25 mouse cellular contexts compared by ENCODE assay signal in the genomic region with DNA sequence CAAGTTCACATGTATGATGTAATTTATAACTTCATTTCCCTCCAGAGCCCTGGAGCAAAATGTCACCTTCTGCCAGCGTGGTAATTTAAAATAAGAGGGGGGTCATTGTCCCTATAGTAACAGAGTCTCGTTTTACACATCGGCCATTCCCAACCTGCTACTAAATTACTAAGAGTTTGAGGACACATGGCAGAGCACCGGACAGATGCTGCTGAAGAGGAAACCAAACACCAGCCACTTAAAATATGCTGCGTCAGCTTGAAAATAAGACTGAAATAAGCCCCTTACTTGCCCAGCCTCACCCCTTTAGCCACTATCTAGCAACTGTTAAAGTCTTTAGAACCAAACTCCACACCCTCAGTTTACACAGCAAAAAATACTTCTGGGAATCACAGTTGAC.
DNase-seq lines count a peak whose midpoint lies in the region; ATAC-seq and TF ChIP-seq lines count a peak whose summit lies in the region.
"Had no signal": no experiment of that assay in that cellular context is flagged by ENCODE, and none has a peak within 500 bp of the region (broad histone marks: within the 10 kb centered on the region; RNA-seq: fewer than 3 reads in every experiment).

No protein-coding gene starts in this region.

- no peaks in the 10 kb centered on the region for H3K4me1 ChIP-seq in intestine, embryonic 14.5 days (replicated peaks; ENCODE audit: control insufficient read depth, insufficient read depth, low read length)
- H3K4me1 ChIP-seq in intestine, embryonic 15.5 days (replicated peaks) = no peaks in the 10 kb centered on the region
- no peaks in the 10 kb centered on the region for H3K4me1 ChIP-seq in liver, embryonic 11.5 days (replicated peaks; ENCODE audit: control insufficient read depth, insufficient read depth, low read length)
- H3K4me1 ChIP-seq in liver, postnatal 0 days (ENCODE audit: insufficient read depth) = no peaks in the 10 kb centered on the region
- H3K4me1 ChIP-seq in lung, postnatal 0 days (ENCODE audit: insufficient read depth, low read depth, low read length) = no peaks in the 10 kb centered on the region
- H3K4me1 ChIP-seq: embryonic facial prominence, embryonic 12.5 days; midbrain, embryonic 15.5 days had no signal

- no peak for TF ChIP-seq CTCF in liver, postnatal 0 days (IDR thresholded peaks at IDR 0.05; ENCODE audit: low read depth)
- TF ChIP-seq CTCF in lung, postnatal 0 days (IDR thresholded peaks at IDR 0.05) = no peak

- no peak overlapping the region for H3K4me3 ChIP-seq in intestine, embryonic 14.5 days (ENCODE audit: low read depth, low read length)
- H3K4me3 ChIP-seq in intestine, embryonic 15.5 days (replicated peaks) = no peak overlapping the region
- no peak overlapping the region for H3K4me3 ChIP-seq in liver, embryonic 11.5 days (ENCODE audit: low read depth, low read length)
- H3K4me3 ChIP-seq in liver, postnatal 0 days (ENCODE audit: low read depth, low read length) = no peak overlapping the region
- H3K4me3 ChIP-seq in lung, postnatal 0 days (ENCODE audit: low read depth, low read length) = no peak overlapping the region
- H3K4me3 ChIP-seq: embryonic facial prominence, embryonic 12.5 days; forebrain, embryonic 10.5 days; midbrain, embryonic 15.5 days had no signal

- TF ChIP-seq EP300 in liver, postnatal 0 days (IDR thresholded peaks at IDR 0.05; ENCODE audit: low read depth) = no peak
- no peak for TF ChIP-seq EP300 in lung, postnatal 0 days (IDR thresholded peaks at IDR 0.05)

- H3K27me3 ChIP-seq in intestine, embryonic 14.5 days (replicated peaks; ENCODE audit: control insufficient read depth, insufficient read depth, low read length) = no peaks in the 10 kb centered on the region
- H3K27me3 ChIP-seq in intestine, embryonic 15.5 days (replicated peaks) = no peaks in the 10 kb centered on the region
- H3K27me3 ChIP-seq in liver, embryonic 11.5 days (replicated peaks; ENCODE audit: control insufficient read depth, insufficient read depth, low read length) = no peaks in the 10 kb centered on the region
- no peaks in the 10 kb centered on the region for H3K27me3 ChIP-seq in liver, postnatal 0 days (ENCODE audit: insufficient read depth, low read length)
- H3K27me3 ChIP-seq in lung, postnatal 0 days (replicated peaks; ENCODE audit: insufficient read depth, low read length) = no peaks in the 10 kb centered on the region
- H3K27me3 ChIP-seq: embryonic facial prominence, embryonic 12.5 days; midbrain, embryonic 15.5 days had no signal

- no peak for ATAC-seq in intestine, embryonic 14.5 days (replicated peaks; ENCODE audit: low FRiP score, low TSS enrichment, low read depth)
- ATAC-seq in intestine, embryonic 15.5 days = no peak
- ATAC-seq in liver, embryonic 11.5 days (replicated peaks; ENCODE audit: low FRiP score) = no peak
- ATAC-seq in liver, postnatal 0 days = no peak
- no peak for ATAC-seq in lung, postnatal 0 days
- ATAC-seq: forebrain, embryonic 16.5 days; hindbrain, postnatal 0 days; intestine, postnatal 0 days; midbrain, embryonic 15.5 days had no signal

- H3K27ac ChIP-seq in intestine, embryonic 14.5 days (ENCODE audit: low read depth) = no peak overlapping the region
- H3K27ac ChIP-seq in intestine, embryonic 15.5 days = no peak overlapping the region
- no peak overlapping the region for H3K27ac ChIP-seq in liver, embryonic 11.5 days (ENCODE audit: low read depth, low read length)
- no peak overlapping the region for H3K27ac ChIP-seq in liver, postnatal 0 days (ENCODE audit: low read depth)
- no peak overlapping the region for H3K27ac ChIP-seq in lung, postnatal 0 days (ENCODE audit: low read length)
- H3K27ac ChIP-seq: embryonic facial prominence, embryonic 12.5 days; forebrain, embryonic 10.5 days; hindbrain, postnatal 0 days; macrophage; midbrain, embryonic 15.5 days had no signal

- peak; percentile 29 for DNase-seq in intestine, embryonic 14.5 days (ENCODE audit: low spot score)
- DNase-seq in liver, embryonic 11.5 days (ENCODE audit: low spot score) = peak; percentile 3
- DNase-seq in liver, postnatal 0 days = no peak
- DNase-seq in embryo, embryonic 10.5 days (ENCODE audit: low spot score) = peak; percentile 36
- no peak for DNase-seq in lung, postnatal 0 days (ENCODE audit: low spot score)
- DNase-seq in yolk sac, embryonic 10.5 days (ENCODE audit: low spot score) = no peak
- DNase-seq: adrenal gland, adult 8-10 months; B cell, adult 2 months; cerebellum, adult 9-10 months; cerebellum, postnatal 36 days; heart, postnatal 14 days; layer of hippocampus, adult 9-11 months; lung, postnatal 10 days; right cerebral cortex, adult 18-20 months; spleen, adult 18-20 months; thymus, postnatal 14 days had no signal

- no peak overlapping the region for H3K4me2 ChIP-seq in intestine, embryonic 14.5 days (ENCODE audit: low read length)
- H3K4me2 ChIP-seq in intestine, embryonic 15.5 days (replicated peaks) = no peak overlapping the region
- no peak overlapping the region for H3K4me2 ChIP-seq in liver, embryonic 11.5 days
- no peak overlapping the region for H3K4me2 ChIP-seq in liver, postnatal 0 days (ENCODE audit: low read depth, low read length)
- H3K4me2 ChIP-seq in lung, postnatal 0 days (replicated peaks; ENCODE audit: low read depth, low read length) = no peak overlapping the region
- H3K4me2 ChIP-seq: embryonic facial prominence, embryonic 12.5 days; midbrain, embryonic 15.5 days had no signal

- H3K9me3 ChIP-seq in intestine, embryonic 14.5 days (ENCODE audit: control insufficient read depth, low read length) = no peaks in the 10 kb centered on the region
- no peaks in the 10 kb centered on the region for H3K9me3 ChIP-seq in intestine, embryonic 15.5 days
- no peaks in the 10 kb centered on the region for H3K9me3 ChIP-seq in liver, embryonic 11.5 days (ENCODE audit: control insufficient read depth, low read length)
- no peaks in the 10 kb centered on the region for H3K9me3 ChIP-seq in liver, postnatal 0 days (ENCODE audit: low read length)
- no peaks in the 10 kb centered on the region for H3K9me3 ChIP-seq in lung, postnatal 0 days (ENCODE audit: low read length)
- H3K9me3 ChIP-seq: embryonic facial prominence, embryonic 12.5 days; forebrain, embryonic 10.5 days; midbrain, embryonic 15.5 days had no signal

- H3K36me3 ChIP-seq in intestine, embryonic 14.5 days (ENCODE audit: control insufficient read depth, insufficient read depth, low read length) = no peaks in the 10 kb centered on the region
- H3K36me3 ChIP-seq in intestine, embryonic 15.5 days = no peaks in the 10 kb centered on the region
- H3K36me3 ChIP-seq in liver, embryonic 11.5 days (ENCODE audit: control insufficient read depth, insufficient read depth, low read length) = no peaks in the 10 kb centered on the region
- no peaks in the 10 kb centered on the region for H3K36me3 ChIP-seq in liver, postnatal 0 days (replicated peaks; ENCODE audit: insufficient read depth, low read length)
- H3K36me3 ChIP-seq in lung, postnatal 0 days (ENCODE audit: insufficient read depth, low read length) = no peaks in the 10 kb centered on the region
- H3K36me3 ChIP-seq: embryonic facial prominence, embryonic 12.5 days; forebrain, embryonic 10.5 days; G1E; midbrain, embryonic 15.5 days had no signal

- 58% methylated on average over 5 of the region's 5 CpGs for WGBS in intestine, embryonic 14.5 days
- WGBS in intestine, embryonic 15.5 days = 41% methylated on average over 5 of the region's 5 CpGs
- WGBS in liver, embryonic 11.5 days = 70% methylated on average over 5 of the region's 5 CpGs
- 60% methylated on average over 5 of the region's 5 CpGs for WGBS in liver, postnatal 0 days (ENCODE audit: insufficient replicate concordance)
- WGBS in lung, postnatal 0 days = 49% methylated on average over 5 of the region's 5 CpGs

- H3K9ac ChIP-seq in intestine, embryonic 14.5 days (ENCODE audit: low read length) = no peak overlapping the region
- H3K9ac ChIP-seq in intestine, embryonic 15.5 days = no peak overlapping the region
- H3K9ac ChIP-seq in liver, embryonic 11.5 days (ENCODE audit: low read depth, low read length) = no peak overlapping the region
- H3K9ac ChIP-seq in liver, postnatal 0 days (replicated peaks) = no peak overlapping the region
- H3K9ac ChIP-seq in lung, postnatal 0 days (replicated peaks; ENCODE audit: low read depth) = no peak overlapping the region
- H3K9ac ChIP-seq: embryonic facial prominence, embryonic 12.5 days; midbrain, embryonic 15.5 days had no signal

Comparison
In these comparisons a context has a peak if more than half of its experiments do, and no peak if none do; other contexts are left out.
1. DNase-seq: peak in intestine, embryonic 14.5 days (single experiment), liver, embryonic 11.5 days (single experiment) and embryo, embryonic 10.5 days (single experiment); none in liver, postnatal 0 days (single experiment), lung, postnatal 0 days (single experiment) and yolk sac, embryonic 10.5 days (single experiment).